Mouse (Mus musculus) thymus, adult 2 months (tissue): ENCODE measurements around the gene Zscan26.

Source experiments
- CTCF ChIP-seq: fragments of 200-500 bp; IDR thresholded peaks from 2 replicates; pipeline ENCODE4 v1.5.1; 2012; ENCODE audit warnings: mild to moderate bottlenecking, control low read depth, low read length, moderate library complexity, borderline replicate concordance; ENCODE audit not compliant: control insufficient read depth, poor library complexity, insufficient read depth; ENCODE audit errors: extremely low read depth
- POLR2A ChIP-seq: fragments of 200-500 bp; IDR thresholded peaks from 2 replicates; pipeline ENCODE4 v1.6.1; 2012; ENCODE audit warnings: mild to moderate bottlenecking, low read length, control low read depth, moderate library complexity; ENCODE audit not compliant: control insufficient read depth, poor library complexity, insufficient read depth; ENCODE audit errors: extremely low read depth

DNA sequence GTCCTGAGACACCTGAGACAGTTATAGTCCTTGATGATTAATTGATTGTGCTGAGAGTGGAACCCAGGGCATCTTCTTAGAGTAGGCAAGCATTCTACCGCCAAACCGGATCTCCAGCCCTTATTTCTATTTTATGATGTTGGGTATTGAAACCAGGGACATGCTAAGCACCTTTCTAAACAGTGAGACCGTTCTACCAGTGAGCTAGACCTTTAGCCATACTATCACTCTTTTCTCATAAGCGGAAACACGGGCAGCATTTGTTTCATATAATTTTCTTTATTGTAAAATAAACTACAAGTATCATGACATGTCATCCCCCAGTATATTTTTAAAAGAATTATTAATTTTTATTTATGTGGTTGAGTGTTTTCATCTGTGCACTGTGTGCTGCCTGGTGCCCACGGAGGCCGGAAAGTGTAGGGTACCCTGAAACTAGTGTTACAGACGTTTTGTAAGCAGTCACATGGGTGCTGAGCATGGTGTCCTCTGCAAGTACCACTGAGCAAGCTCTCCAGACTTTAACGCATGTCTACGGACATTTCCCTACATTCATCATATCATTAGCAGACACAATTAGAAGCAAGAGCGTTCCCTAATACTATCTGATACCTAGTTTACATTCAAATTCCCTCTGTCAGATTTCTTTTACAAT is 44.6 kb downstream of the Zscan26 start:
- no peak for TF ChIP-seq CTCF
- no peak for TF ChIP-seq POLR2A
